Mouse (Mus musculus): ENCODE measurements around the gene Itgb4. TPM values are rescaled to one million over a fixed set of nuclear protein-coding genes. Genes with fewer than 3 reads are reported as not detected.
A peak's percentile ranks its signal among the peaks of the same experiment; 100 is the strongest.

Gene Itgb4
- total RNA-seq, 2 experiments from 2014 or later: 3.7 to 6.6 TPM

- no peak for DNase-seq (ENCODE audit: low spot score in 2 of 2)
- intact Hi-C loops (cut with DNase I): no loop called here
Observed at GRCm38 (mm10) chr11:115964977-115965604, 9.4 kb upstream of the Itgb4 start.

GRCm38 (mm10) chr11:115968731-115969405, 5.6 kb upstream of the Itgb4 start:
- DNase-seq (ENCODE audit: low spot score in 2 of 2): no peak
- intact Hi-C loops (cut with DNase I): no loop called here

- DNase-seq (ENCODE audit: low spot score in 2 of 2): no peak
- intact Hi-C loops (cut with DNase I): no loop called here
Observed at GRCm38 (mm10) chr11:115970006-115970673, 4.4 kb upstream of the Itgb4 start.

GRCm38 (mm10) chr11:115971016-115971415, 3.5 kb upstream of the Itgb4 start:
- DNase-seq (ENCODE audit: low spot score in 2 of 2): no peak
- intact Hi-C loops (cut with DNase I): no loop called here

GRCm38 (mm10) chr11:115975083-115975420, 543 bp downstream of the Itgb4 start:
- intact Hi-C loops (cut with DNase I): no loop called here
- no peak for DNase-seq (ENCODE audit: low spot score in 2 of 2)

- no peak for DNase-seq (ENCODE audit: low spot score in 2 of 2)
Observed at GRCm38 (mm10) chr11:115975544-115975943, 1.0 kb downstream of the Itgb4 start.

GRCm38 (mm10) chr11:115982472-115982871, 8.0 kb downstream of the Itgb4 start:
- no peak for DNase-seq (ENCODE audit: low spot score in 2 of 2)

More at GRCm38 (mm10) chr11:115975544-115975943, 1.0 kb downstream of the Itgb4 start:
- intact Hi-C loops (cut with DNase I): no loop called here

GRCm38 (mm10) chr11:115983291-115983690, 8.8 kb downstream of the Itgb4 start:
- no peak for DNase-seq (ENCODE audit: low spot score in 2 of 2)
- intact Hi-C loops (cut with DNase I): loop anchor here (10.0 kb wide), 2 partner anchors 138 to 248 kb away; no protein-coding TSS in a partner anchor

More at GRCm38 (mm10) chr11:115982472-115982871, 8.0 kb downstream of the Itgb4 start:
- intact Hi-C loops (cut with DNase I): loop anchor here (10.0 kb wide), 2 partner anchors 138 to 248 kb away; no protein-coding TSS in a partner anchor

- intact Hi-C loops (cut with DNase I): loop anchor here (10.0 kb wide), 2 partner anchors 145 to 255 kb away; no protein-coding TSS in a partner anchor
- no peak for DNase-seq (ENCODE audit: low spot score in 2 of 2)
Observed at GRCm38 (mm10) chr11:115989686-115990085, 15.2 kb downstream of the Itgb4 start.

- intact Hi-C loops (cut with DNase I): no loop called here
- DNase-seq (ENCODE audit: low spot score in 2 of 2): no peak
Observed at GRCm38 (mm10) chr11:115992098-115992497, 17.6 kb downstream of the Itgb4 start.

- DNase-seq (ENCODE audit: low spot score in 2 of 2): no peak
- intact Hi-C loops (cut with DNase I): no loop called here
Observed at GRCm38 (mm10) chr11:115995256-115995655, 20.7 kb downstream of the Itgb4 start.

- DNase-seq (ENCODE audit: low spot score in 2 of 2): no peak
- intact Hi-C loops (cut with DNase I): no loop called here
Observed at GRCm38 (mm10) chr11:115997047-115997446, 22.5 kb downstream of the Itgb4 start.

GRCm38 (mm10) chr11:115997662-115998061, 23.2 kb downstream of the Itgb4 start:
- no peak for DNase-seq (ENCODE audit: low spot score in 2 of 2)
- intact Hi-C loops (cut with DNase I): loop anchor here (2.0 kb wide), 1 partner anchor 59 kb away; no protein-coding TSS in a partner anchor

GRCm38 (mm10) chr11:115999027-115999426, 24.5 kb downstream of the Itgb4 start:
- no peak for DNase-seq (ENCODE audit: low spot score in 2 of 2)
- intact Hi-C loops (cut with DNase I): loop anchor here (2.0 kb wide), 1 partner anchor 60 kb away; no protein-coding TSS in a partner anchor

GRCm38 (mm10) chr11:115999538-116000143, 25.1 kb downstream of the Itgb4 start:
- DNase-seq (ENCODE audit: low spot score in 2 of 2): peak; percentile 74 to 75
- intact Hi-C loops (cut with DNase I): loop anchor here (2.0 kb wide), 1 partner anchor 61 kb away; no protein-coding TSS in a partner anchor

GRCm38 (mm10) chr11:116000607-116001006, 26.1 kb downstream of the Itgb4 start:
- intact Hi-C loops (cut with DNase I): no loop called here
- no peak for DNase-seq (ENCODE audit: low spot score in 2 of 2)

- DNase-seq (ENCODE audit: low spot score in 2 of 2): no peak
- intact Hi-C loops (cut with DNase I): no loop called here
Observed at GRCm38 (mm10) chr11:116001725-116002124, 27.2 kb downstream of the Itgb4 start.

- intact Hi-C loops (cut with DNase I): no loop called here
- DNase-seq (ENCODE audit: low spot score in 2 of 2): no peak
Observed at GRCm38 (mm10) chr11:116002894-116003293, 28.4 kb downstream of the Itgb4 start.

GRCm38 (mm10) chr11:116004186-116004823, 29.8 kb downstream of the Itgb4 start:
- no peak for DNase-seq (ENCODE audit: low spot score in 2 of 2)
- intact Hi-C loops (cut with DNase I): no loop called here

All from left cerebral cortex, postnatal 25 days (tissue).